Comparison of ENCODE assay signal across 8 mouse cellular contexts in the genomic region with DNA sequence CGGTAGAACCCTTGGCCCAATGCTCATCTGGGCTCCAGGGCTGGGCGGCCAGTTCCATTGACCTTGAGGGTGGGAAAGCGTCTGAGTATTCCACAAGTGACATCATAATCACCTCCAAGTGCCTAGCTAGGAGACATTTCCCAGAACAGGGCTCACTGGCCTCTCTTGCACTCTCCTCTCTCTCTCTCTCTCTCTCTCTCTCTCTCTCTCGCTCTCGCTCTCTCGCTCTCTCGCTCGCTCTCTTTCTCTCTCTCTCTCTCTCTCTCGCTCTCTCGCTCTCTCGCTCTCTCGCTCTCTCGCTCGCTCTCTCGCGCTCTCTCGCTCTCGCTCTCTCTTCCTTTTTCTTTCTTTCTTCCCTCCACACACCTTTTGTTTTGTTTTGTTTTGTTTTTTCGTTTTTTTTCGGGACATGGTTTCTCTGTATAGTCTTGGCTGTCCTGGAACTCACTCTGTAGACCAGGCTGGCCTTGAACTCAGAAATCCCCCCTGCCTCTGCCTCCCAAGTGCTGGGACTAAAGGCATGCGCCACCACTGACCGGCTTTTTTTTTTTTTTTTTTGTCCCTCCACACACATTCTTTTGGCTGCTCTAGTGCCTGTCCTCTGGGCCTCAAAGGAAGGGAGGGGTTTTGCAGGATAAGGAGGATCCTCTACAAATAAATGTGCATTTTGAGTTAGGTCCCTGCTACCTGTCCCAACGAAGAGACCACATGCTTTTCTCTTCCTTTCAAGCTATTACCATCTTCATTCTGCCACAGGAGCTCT. TPM values are rescaled to one million over a fixed set of nuclear protein-coding genes. Genes with fewer than 3 reads are reported as not detected.
A peak's percentile ranks its signal among the peaks of the same experiment; 100 is the strongest.
DNase-seq lines count a peak whose midpoint lies in the region; ATAC-seq lines count a peak whose summit lies in the region.
"Had no signal": no experiment of that assay in that cellular context is flagged by ENCODE, and none has a peak within 500 bp of the region (broad histone marks: within the 10 kb centered on the region; RNA-seq: fewer than 3 reads in every experiment).

No protein-coding gene starts in this region.

- no peak overlapping the region for H3K27ac ChIP-seq in forebrain, embryonic 13.5 days
- peak overlapping the region; percentile 22; the same call in 1 of the 2 replicates for H3K27ac ChIP-seq in limb, embryonic 13.5 days
- peak overlapping the region; percentile 0; the same call in 1 of the 2 replicates for H3K27ac ChIP-seq in stomach, embryonic 14.5 days (ENCODE audit: low read length)

- no peaks in the 10 kb centered on the region for H3K36me3 ChIP-seq in megakaryocyte, embryonic 14.5 days (replicated peaks; ENCODE audit: low read length)
- peaks cover 32% of the 10 kb centered on the region for H3K36me3 ChIP-seq in forebrain, embryonic 13.5 days (ENCODE audit: poor library complexity, severe bottlenecking)
- H3K36me3 ChIP-seq in limb, embryonic 13.5 days, result peaks cover 32% of the 10 kb centered on the region
- H3K36me3 ChIP-seq in stomach, embryonic 14.5 days (ENCODE audit: control insufficient read depth, insufficient read depth, low read length), result peaks cover 11% of the 10 kb centered on the region

- H3K4me2 ChIP-seq in forebrain, embryonic 13.5 days, result peak overlapping the region; percentile 55
- H3K4me2 ChIP-seq in limb, embryonic 13.5 days (replicated peaks), result peak overlapping the region; percentile 66
- H3K4me2 ChIP-seq in stomach, embryonic 14.5 days (replicated peaks; ENCODE audit: low read depth, low read length), result peak overlapping the region; percentile 60

- peaks cover 9% of the 10 kb centered on the region for H3K9me3 ChIP-seq in megakaryocyte, embryonic 14.5 days
- H3K9me3 ChIP-seq in forebrain, embryonic 13.5 days (replicated peaks), result no peaks in the 10 kb centered on the region
- H3K9me3 ChIP-seq in limb, embryonic 13.5 days, result peaks cover 3% of the 10 kb centered on the region; the same call in 1 of the 2 replicates
- H3K9me3 ChIP-seq in stomach, embryonic 14.5 days (ENCODE audit: control insufficient read depth, low read depth, low read length), result no peaks in the 10 kb centered on the region

- peaks cover 30% of the 10 kb centered on the region for H3K27me3 ChIP-seq in megakaryocyte, embryonic 14.5 days (replicated peaks)
- no peaks in the 10 kb centered on the region for H3K27me3 ChIP-seq in forebrain, embryonic 13.5 days
- H3K27me3 ChIP-seq in limb, embryonic 13.5 days, result no peaks in the 10 kb centered on the region
- no peaks in the 10 kb centered on the region for H3K27me3 ChIP-seq in stomach, embryonic 14.5 days (ENCODE audit: control insufficient read depth, insufficient read depth, low read length)

- no peak for DNase-seq in adrenal gland, postnatal 4 days (ENCODE audit: low spot score in 2 of 2)
- DNase-seq in urinary bladder, adult 2 months (ENCODE audit: low spot score), result no peak

- H3K4me1 ChIP-seq in megakaryocyte, embryonic 14.5 days, result peaks cover 33% of the 10 kb centered on the region
- peaks cover 12% of the 10 kb centered on the region for H3K4me1 ChIP-seq in forebrain, embryonic 13.5 days
- H3K4me1 ChIP-seq in limb, embryonic 13.5 days, result peaks cover 20% of the 10 kb centered on the region
- peaks cover 4% of the 10 kb centered on the region; the same call in 1 of the 2 replicates for H3K4me1 ChIP-seq in stomach, embryonic 14.5 days (ENCODE audit: control insufficient read depth, insufficient read depth, low read length)

- WGBS in forebrain, embryonic 13.5 days, result 54% methylated on average over 23 of the region's 23 CpGs
- WGBS in limb, embryonic 13.5 days, result 61% methylated on average over 23 of the region's 23 CpGs
- 62% methylated on average over 23 of the region's 23 CpGs for WGBS in stomach, embryonic 14.5 days

- peak overlapping the region; percentile 91 for H3K4me3 ChIP-seq in megakaryocyte, embryonic 14.5 days (replicated peaks)
- peak overlapping the region; percentile 33 for H3K4me3 ChIP-seq in forebrain, embryonic 13.5 days
- peak overlapping the region; percentile 52 for H3K4me3 ChIP-seq in limb, embryonic 13.5 days
- peak overlapping the region; percentile 49 for H3K4me3 ChIP-seq in stomach, embryonic 14.5 days (ENCODE audit: low read depth, low read length)

- 0 out of 2 replicates have a peak overlapping the region, but pooled peaks have one; percentile 37 for H3K9ac ChIP-seq in forebrain, embryonic 13.5 days
- H3K9ac ChIP-seq in limb, embryonic 13.5 days, result peak overlapping the region; percentile 50; the same call in 1 of the 2 replicates
- H3K9ac ChIP-seq in stomach, embryonic 14.5 days (replicated peaks; ENCODE audit: low read depth, low read length), result no peak overlapping the region

- no peak for ATAC-seq in megakaryocyte, adult 5-6 weeks (ENCODE audit: poor library complexity, severe bottlenecking)
- no peak for ATAC-seq in forebrain, embryonic 13.5 days
- ATAC-seq in limb, embryonic 13.5 days (ENCODE audit: low FRiP score, low read depth), result no peak
- ATAC-seq in stomach, embryonic 14.5 days (ENCODE audit: insufficient number of reproducible peaks, insufficient read depth, low FRiP score, low read depth), result no peak
- ATAC-seq: inflammation-experienced regulatory T-cells, adult 6 months had no signal

RNA-seq across cellular contexts. Expression of gene Proca1, which starts 2.1 kb away (rescaled TPM):
- 0.22 TPM in 1 of 2 replicates, not detected in the other for polyA plus RNA-seq in megakaryocyte, embryonic 14.5 days (2012; ENCODE audit: insufficient read depth, low replicate concordance)
- 0.62 and 1.6 TPM in 2 replicates for total RNA-seq in megakaryocyte, adult 5-6 weeks (2015)
- total RNA-seq in megakaryocyte, adult 5-6 weeks (2017), result 1.1 and 1.3 TPM in 2 replicates
- polyA plus RNA-seq in forebrain, embryonic 13.5 days (2015; fragmentation: Nextera tagmentation; extraction: Ambion mirVana), result 1.3 and 1.6 TPM in 2 replicates
- 2.7 and 3.0 TPM in 2 replicates for polyA plus RNA-seq in limb, embryonic 13.5 days (2015; fragmentation: Nextera tagmentation; extraction: Ambion mirVana)
- polyA plus RNA-seq in stomach, embryonic 14.5 days (2014; fragmentation: Nextera tagmentation; extraction: Ambion mirVana), result 2.7 and 3.3 TPM in 2 replicates
- 1 to 10 TPM; 7.9 to 8.8 TPM for total RNA-seq in adrenal gland, postnatal 4 days (2021)
- polyA plus RNA-seq in urinary bladder, adult 2 months (2012; rRNA removed), result 3.0 and 3.4 TPM in 2 replicates

RNA-seq across cellular contexts. Expression of gene Rab34, which starts 7.1 kb away (rescaled TPM):
- polyA plus RNA-seq in megakaryocyte, embryonic 14.5 days (2012; ENCODE audit: insufficient read depth, low replicate concordance), result 4.5 TPM in 1 of 2 replicates, not detected in the other
- total RNA-seq in megakaryocyte, adult 5-6 weeks (2015), result not detected in 2 replicates
- total RNA-seq in megakaryocyte, adult 5-6 weeks (2017), result 1.3 TPM in 1 of 2 replicates, not detected in the other
- 39.7 and 42.1 TPM in 2 replicates for polyA plus RNA-seq in forebrain, embryonic 13.5 days (2015; fragmentation: Nextera tagmentation; extraction: Ambion mirVana)
- 171 and 185 TPM in 2 replicates for polyA plus RNA-seq in limb, embryonic 13.5 days (2015; fragmentation: Nextera tagmentation; extraction: Ambion mirVana)
- polyA plus RNA-seq in stomach, embryonic 14.5 days (2014; fragmentation: Nextera tagmentation; extraction: Ambion mirVana), result 156 and 171 TPM in 2 replicates
- total RNA-seq in adrenal gland, postnatal 4 days (2021), result 100 to 1,000 TPM; 120 to 124 TPM
- 66.7 and 79.2 TPM in 2 replicates for polyA plus RNA-seq in urinary bladder, adult 2 months (2012; rRNA removed)

RNA-seq across cellular contexts. Expression of gene Rpl23a, which starts 11.9 kb away (rescaled TPM):
- 151 and 1,521 TPM in 2 replicates for polyA plus RNA-seq in megakaryocyte, embryonic 14.5 days (2012; ENCODE audit: insufficient read depth, low replicate concordance)
- total RNA-seq in megakaryocyte, adult 5-6 weeks (2015), result 2,467 and 2,664 TPM in 2 replicates
- total RNA-seq in megakaryocyte, adult 5-6 weeks (2017), result 2,641 and 2,675 TPM in 2 replicates
- polyA plus RNA-seq in forebrain, embryonic 13.5 days (2015; fragmentation: Nextera tagmentation; extraction: Ambion mirVana), result 970 and 1,119 TPM in 2 replicates
- 1,373 and 1,384 TPM in 2 replicates for polyA plus RNA-seq in limb, embryonic 13.5 days (2015; fragmentation: Nextera tagmentation; extraction: Ambion mirVana)
- 1,708 and 1,741 TPM in 2 replicates for polyA plus RNA-seq in stomach, embryonic 14.5 days (2014; fragmentation: Nextera tagmentation; extraction: Ambion mirVana)
- total RNA-seq in adrenal gland, postnatal 4 days (2021), result 1,000 to 10,000 TPM; 2,039 to 2,132 TPM
- 2,424 and 3,048 TPM in 2 replicates for polyA plus RNA-seq in urinary bladder, adult 2 months (2012; rRNA removed)

RNA-seq across cellular contexts. Expression of gene Tlcd1, which starts 18.8 kb away (rescaled TPM):
- 35.9 and 67.9 TPM in 2 replicates for polyA plus RNA-seq in megakaryocyte, embryonic 14.5 days (2012; ENCODE audit: insufficient read depth, low replicate concordance)
- total RNA-seq in megakaryocyte, adult 5-6 weeks (2015), result 0.76 and 2.8 TPM in 2 replicates
- total RNA-seq in megakaryocyte, adult 5-6 weeks (2017), result 1.0 and 1.3 TPM in 2 replicates
- 4.7 and 7.6 TPM in 2 replicates for polyA plus RNA-seq in forebrain, embryonic 13.5 days (2015; fragmentation: Nextera tagmentation; extraction: Ambion mirVana)
- polyA plus RNA-seq in limb, embryonic 13.5 days (2015; fragmentation: Nextera tagmentation; extraction: Ambion mirVana), result 13.5 and 14.1 TPM in 2 replicates
- 27.1 and 28.0 TPM in 2 replicates for polyA plus RNA-seq in stomach, embryonic 14.5 days (2014; fragmentation: Nextera tagmentation; extraction: Ambion mirVana)
- 10 to 100 TPM; 45.2 to 46.9 TPM for total RNA-seq in adrenal gland, postnatal 4 days (2021)
- 24.1 and 33.5 TPM in 2 replicates for polyA plus RNA-seq in urinary bladder, adult 2 months (2012; rRNA removed)

RNA-seq across cellular contexts. Expression of gene Nek8, which starts 18.8 kb away (rescaled TPM):
- 1.3 and 2.2 TPM in 2 replicates for polyA plus RNA-seq in megakaryocyte, embryonic 14.5 days (2012; ENCODE audit: insufficient read depth, low replicate concordance)
- total RNA-seq in megakaryocyte, adult 5-6 weeks (2015), result 2.4 and 8.6 TPM in 2 replicates
- 2.1 and 6.9 TPM in 2 replicates for total RNA-seq in megakaryocyte, adult 5-6 weeks (2017)
- polyA plus RNA-seq in forebrain, embryonic 13.5 days (2015; fragmentation: Nextera tagmentation; extraction: Ambion mirVana), result 5.4 and 8.7 TPM in 2 replicates
- polyA plus RNA-seq in limb, embryonic 13.5 days (2015; fragmentation: Nextera tagmentation; extraction: Ambion mirVana), result 20.1 and 20.7 TPM in 2 replicates
- polyA plus RNA-seq in stomach, embryonic 14.5 days (2014; fragmentation: Nextera tagmentation; extraction: Ambion mirVana), result 16.0 and 17.4 TPM in 2 replicates
- 10 to 100 TPM; 16.3 to 16.5 TPM for total RNA-seq in adrenal gland, postnatal 4 days (2021)
- 14.4 and 19.7 TPM in 2 replicates for polyA plus RNA-seq in urinary bladder, adult 2 months (2012; rRNA removed)

Comparison
In these comparisons a context has a peak if more than half of its experiments do, and no peak if none do; other contexts are left out.
1. H3K4me3 ChIP-seq: peak in every context shown above with its lines; median percentile 91 in megakaryocyte, embryonic 14.5 days; 52 in limb, embryonic 13.5 days; 49 in stomach, embryonic 14.5 days; 33 in forebrain, embryonic 13.5 days.